Mouse (Mus musculus): Measurements from ENCODE around the gene Tmem88.

The Tmem88 gene

DNA sequence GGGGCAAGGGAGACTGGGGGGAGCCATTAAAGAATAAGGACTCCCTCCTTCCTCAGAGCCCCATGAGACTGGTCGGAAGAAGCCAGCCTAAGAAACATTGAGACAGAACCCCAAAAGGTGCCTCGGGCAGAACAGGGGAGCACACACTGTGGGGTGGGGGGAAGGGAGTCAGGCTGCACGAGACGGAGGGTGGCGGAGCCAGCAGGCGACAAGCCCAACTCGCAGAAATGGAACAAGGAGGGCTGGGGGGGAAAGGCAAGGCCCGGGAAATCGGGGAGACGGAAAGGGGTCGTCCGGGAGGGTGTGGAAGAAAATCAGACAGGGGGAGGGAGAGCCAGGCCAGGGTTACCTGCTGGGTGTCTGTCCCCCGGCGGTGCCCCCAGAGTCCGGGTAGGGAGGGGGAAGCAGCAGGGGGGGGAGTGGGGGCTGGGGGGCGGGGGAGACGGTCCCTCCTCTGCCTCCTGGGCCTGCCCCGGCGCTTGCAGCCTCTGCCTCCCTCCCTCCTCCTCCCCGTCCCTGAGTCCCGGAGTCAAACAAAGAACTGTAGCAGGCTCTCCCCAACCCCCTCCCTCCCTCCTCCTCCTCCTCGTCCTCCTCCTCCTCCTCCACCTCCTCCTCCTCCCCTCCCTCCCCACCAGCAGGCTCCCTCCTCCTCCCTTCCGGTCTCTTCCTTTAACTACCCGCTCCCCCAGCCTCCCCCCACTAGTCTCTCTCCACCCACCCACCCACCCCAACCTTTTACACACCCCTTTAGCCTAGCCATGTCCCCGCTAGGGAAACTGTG, 17.8 kb upstream of the Tmem88 start:
- peak; percentile 73 to 81 for DNase-seq

DNA sequence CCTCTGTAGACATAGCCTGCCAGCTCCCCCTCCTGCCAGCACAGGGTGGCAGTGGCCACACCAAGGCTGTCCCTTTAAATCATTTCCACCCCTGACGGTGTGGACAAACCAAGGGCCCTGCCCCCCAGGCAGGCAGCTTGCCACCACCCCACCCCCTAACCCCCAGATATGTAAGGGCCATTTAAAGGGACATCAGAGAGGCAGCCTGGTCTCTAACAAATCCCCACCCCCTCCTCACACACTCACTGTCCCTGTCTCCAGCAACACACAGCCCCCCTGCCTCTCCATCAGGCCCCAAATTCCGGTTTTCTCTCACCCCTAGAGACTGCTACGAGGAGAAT, 17.3 kb upstream of the Tmem88 start:
- peak; percentile 85 to 92 for DNase-seq

DNA sequence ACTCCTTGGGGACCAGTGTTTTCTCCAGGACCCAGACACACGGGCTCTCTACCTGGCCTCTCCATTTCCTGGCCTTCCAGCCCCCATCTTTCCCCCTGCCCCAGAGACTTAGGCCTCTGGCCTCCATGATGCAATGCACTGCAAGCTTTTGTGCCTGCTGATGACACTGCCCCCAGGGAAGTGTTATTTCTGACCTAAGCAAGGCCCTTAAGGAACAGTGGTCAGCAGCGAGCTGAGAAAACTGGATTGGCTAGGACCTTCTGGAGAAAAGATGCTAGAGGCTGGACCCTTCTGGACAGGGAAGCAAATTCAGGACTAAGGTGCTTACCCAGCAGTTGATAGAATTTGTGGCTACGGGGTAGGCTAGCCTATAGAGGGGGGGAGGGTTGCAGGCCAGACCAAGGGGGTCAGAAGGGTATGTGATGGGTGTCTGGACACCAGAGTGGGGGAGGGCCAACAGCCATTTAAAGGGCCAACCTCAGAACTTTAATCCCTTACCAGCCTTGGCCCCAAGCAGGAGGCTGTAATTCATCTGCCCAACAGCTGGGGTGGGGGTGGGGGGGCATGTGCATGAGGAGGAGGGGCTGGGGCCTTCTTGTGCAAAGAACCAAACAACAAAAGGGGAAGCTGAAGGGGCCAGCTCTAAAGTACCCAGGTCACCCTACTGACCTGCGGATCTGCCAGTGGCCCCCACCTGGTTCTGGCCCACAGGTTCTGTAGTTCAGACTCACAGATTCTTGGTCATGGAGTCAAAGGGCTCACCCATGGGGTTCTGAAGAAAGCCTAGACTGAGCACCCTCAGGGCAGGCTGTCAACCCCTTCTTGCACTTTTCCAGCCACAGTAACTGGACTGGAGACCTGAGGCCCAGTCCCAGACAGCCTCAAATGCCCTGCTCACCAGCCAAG, 16.6 kb upstream of the Tmem88 start:
- DNase-seq, result peak; percentile 24 to 35

DNA sequence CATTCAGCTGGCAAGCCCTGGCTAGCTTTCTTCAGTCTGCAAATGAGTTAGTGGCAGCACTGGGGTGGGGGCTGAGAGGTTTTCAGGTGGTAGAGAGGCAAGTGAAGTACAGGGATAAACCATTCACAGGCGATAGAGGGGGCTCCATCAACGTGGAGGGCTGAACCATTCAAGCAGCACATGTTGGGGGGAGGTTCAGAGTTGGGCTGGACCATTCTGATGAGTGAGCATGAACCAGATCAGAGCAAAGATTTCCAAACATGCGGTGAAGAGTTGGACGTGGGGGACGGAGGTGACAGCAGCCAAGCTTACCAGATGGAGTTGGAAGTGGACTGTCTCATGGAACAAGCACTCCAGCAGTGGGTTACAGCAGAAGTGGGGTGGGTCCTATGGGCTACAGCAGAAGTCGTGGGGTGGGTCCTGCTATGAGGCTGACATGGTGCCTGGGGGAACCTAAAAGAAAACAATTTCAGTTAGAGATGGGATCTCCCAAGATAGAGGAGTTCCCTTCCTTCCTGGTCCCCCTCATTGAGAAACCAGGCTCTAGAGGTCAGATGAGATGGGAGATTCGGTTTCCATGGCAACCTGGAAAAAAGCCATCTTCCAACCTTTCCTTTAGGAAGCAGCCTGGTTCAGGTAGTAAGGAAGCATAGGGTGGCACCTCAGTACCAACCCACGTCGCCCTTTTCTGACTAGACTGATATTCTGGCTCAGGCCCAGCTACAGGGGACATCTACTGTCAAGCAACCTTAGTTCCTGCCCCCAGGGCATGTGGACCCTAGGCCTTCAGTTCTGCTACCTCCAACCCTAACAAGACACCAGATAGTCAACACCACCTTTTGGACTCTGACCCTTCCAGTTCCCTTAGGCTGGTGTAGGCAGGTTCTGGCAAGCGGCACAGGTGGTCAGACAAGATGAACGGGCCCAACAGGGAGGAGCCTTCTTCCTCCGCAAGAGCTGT, 15.5 kb upstream of the Tmem88 start, which contains the start of gene Kdm6b:
Gene Kdm6b, minus strand, starts transcription at position 455 of the 961 bp plus-strand sequence.
- DNase-seq, result peak; percentile 67 to 79

DNA sequence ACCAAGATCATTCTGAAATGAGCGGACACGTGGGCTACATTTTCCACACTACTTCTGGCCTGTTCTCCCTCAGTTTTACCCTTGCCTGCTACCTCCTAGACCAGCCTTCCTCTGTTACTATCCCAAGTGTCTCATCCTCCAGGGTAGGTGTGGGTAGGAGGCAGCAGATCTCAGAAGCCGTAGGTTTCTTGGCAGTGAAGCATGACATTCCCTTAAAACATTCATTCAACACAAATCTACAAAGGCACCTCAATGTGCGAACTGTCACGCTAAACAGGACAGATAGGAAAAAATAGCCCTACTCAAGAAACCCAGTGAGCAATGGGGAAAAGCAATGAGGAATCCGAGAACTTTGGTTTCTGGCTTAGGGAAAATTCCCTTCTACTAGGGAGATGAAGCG, 14.5 kb upstream of the Tmem88 start:
- no peak for DNase-seq

DNA sequence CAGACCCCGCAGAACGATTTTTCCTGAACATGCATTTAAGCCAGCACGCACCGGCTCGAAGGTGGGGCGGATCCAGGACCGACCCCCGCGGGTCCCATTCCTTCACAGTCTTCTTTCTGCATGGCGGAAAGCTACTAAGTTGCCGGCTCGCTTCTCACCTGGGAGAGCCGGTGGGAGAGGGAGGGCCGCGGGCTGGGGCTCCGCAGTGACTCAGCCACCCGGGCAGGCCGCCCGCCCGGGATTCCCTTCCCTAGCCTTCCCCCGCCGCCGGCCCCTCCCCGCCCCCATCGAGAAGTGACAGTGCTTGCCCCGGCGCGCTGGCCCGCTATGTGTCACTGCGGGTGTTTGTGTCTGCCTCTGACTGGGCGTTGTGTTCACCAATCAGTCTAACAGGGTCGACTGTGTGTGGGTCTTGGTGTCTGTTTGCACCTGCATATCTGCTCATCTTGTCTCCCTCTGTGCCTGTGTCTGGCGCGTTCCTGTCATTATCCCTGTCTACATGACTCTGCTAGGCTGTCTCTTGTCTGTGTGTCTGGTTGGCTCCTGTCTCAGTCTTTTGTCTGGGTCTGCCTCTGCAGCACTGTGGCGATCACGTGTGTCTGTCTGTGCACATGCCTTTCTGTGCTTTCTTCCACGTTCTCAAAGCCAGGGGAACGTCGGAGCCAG, 13.6 kb upstream of the Tmem88 start:
- peak in 1 of 2 experiments; percentile 84 for DNase-seq

DNA sequence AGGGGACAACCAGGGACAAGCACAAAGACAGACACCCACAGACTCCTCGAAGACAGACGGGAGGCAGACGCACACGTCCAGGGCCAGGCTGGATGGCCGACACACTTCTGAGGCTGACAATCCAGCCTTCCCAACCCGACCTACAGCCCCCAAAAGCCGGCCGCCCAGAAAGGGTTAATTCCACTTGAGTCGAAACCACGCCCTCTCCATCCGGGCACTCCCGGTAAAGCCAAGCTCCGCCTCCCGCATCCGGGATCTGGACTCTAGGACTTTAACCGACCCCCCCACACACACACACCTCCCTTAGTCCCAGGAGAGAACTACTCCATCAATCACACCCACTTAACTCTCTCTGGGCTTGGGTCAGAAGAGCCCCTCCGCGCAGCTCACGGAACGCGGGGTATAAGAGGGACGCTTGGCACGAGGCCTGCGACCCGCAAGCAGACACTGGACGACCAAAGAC, 13.1 kb upstream of the Tmem88 start:
- DNase-seq, result peak; percentile 95 to 97

DNA sequence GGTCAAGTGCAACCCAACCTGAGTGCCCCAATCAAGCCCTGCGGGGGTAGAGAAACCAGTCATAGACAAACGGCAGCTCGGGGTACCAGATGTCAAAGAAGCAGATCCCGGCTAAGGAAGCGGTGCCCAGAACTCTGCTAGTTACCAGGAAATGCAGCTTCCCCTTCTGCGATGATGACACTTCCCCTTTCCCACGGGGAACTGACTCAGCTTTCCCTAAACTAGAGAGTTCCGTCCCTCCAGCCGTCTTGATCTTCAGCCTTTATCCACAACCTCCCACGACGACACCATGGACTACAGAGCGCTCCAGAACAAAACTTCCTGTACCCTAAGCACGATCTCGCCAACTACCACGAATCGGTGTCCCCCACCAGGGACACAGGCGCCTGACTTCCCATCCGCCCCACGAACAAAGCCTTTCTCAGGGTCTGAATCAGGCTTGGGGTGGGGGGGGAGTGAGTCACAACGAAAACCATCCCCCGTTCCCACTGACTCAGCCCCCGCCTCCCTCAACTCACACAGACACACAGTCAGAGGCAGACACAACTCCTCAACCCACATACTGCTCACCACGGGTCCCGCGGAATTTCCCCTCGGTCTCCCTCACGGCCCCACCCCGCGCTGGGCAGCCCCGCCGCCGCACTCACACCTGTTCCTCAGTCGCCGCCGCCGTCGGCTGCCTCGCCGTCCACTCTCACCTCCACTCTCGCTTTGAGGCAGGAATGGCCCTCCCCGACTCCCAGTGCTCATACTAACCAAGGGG, 12.5 kb upstream of the Tmem88 start:
- peak in 1 of 2 experiments; percentile 73 for DNase-seq

DNA sequence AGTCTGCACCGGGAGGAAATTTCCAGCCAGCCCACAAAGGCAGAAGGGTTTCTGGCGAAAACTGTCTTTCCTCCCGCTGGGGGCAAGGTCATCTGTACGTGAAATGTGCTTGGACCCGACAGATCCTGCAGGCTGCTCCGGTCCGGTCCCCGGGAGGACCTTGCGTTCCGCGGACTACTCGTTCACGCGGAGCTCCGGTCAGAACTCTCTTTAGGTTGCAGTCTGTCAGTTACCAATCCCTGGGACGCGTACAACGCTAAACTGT, 11.9 kb upstream of the Tmem88 start:
- no peak for DNase-seq

DNA sequence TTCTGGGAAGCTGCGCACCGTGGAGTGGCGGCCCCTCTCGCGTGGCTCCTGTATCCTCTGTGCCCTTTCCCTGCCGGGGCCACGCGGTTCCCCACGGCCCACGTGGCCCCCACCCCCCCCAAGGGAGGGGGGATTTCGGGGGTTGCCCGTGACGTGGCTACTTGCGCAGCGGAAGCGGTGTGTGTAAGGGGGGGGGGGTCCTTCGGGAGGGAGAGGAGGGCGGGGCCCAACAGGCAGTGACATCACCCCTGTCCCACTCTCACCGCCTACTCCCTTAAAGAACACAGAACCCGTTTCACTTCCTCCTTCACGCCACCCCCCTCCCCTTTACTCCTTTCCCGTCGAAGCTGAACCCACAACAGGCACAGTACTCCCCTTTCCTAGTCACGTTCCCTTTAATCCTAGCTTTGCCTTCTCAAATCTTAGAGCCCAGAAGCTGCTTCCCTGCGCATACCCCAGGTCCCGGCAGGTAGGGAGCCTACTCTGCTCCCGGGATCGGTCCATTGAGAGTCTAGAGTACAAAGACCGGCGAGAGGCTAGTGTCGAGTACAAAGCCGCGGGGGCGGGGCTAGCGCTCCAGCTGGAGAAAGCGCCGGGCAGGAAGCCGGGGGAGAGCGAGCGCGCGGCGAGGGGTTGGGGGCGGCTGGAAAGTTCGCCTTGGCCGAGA, 11.5 kb upstream of the Tmem88 start:
- peak; percentile 80 to 88 for DNase-seq

DNA sequence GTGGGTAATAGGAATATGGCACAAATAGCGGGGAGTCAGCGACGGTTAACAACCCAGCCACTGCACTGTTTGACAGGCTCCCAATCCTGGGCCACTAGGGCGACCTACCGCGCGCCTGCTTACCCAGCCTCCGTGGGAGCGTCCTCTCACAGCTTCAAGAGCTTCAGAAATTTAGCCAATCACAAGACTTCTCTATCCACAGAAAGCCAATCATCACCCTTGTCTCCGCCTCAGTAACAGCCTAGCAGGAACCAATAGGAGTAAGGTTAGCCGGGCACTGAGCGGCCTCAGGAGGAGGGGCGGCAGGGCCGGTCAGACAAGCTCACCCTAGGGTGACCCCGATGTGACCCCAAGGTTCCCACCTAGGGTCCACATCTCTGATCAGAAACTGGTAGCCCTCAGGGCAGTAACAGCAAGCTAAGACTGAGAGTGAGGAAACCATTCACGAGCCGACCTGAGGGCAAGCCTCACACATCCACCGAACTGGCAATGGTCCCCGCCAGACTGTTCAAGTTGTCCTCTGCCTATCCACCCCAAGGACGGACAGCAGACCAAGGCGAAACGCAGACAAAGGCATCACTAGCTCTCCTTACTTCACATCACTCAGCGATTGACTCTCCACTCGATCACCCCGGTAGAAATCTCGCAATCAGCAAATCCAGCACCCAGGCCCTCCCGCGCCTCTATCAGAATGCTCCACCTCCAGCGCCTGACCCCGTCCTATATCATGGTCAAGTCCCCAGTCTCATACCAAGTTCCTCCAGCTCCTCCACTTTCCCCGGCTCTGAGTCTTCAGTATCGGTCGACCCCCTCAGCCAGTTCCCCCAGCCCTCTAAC, 10.7 kb upstream of the Tmem88 start:
- peak; percentile 86 for DNase-seq

DNA sequence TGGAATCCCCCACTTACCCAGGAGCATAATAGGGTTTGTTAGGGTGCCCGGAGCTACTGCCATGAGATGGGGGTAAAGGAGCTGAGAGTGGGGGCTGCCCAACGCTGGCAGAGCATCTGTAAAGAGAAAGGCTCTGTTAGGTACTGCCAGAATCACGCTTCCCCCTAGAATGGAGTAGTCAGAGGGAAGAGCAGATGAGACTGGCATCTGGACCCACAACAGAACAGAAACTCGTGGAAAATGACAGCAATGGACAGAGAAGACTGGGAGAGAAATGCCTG, 9.6 kb upstream of the Tmem88 start:
- no peak for DNase-seq

DNA sequence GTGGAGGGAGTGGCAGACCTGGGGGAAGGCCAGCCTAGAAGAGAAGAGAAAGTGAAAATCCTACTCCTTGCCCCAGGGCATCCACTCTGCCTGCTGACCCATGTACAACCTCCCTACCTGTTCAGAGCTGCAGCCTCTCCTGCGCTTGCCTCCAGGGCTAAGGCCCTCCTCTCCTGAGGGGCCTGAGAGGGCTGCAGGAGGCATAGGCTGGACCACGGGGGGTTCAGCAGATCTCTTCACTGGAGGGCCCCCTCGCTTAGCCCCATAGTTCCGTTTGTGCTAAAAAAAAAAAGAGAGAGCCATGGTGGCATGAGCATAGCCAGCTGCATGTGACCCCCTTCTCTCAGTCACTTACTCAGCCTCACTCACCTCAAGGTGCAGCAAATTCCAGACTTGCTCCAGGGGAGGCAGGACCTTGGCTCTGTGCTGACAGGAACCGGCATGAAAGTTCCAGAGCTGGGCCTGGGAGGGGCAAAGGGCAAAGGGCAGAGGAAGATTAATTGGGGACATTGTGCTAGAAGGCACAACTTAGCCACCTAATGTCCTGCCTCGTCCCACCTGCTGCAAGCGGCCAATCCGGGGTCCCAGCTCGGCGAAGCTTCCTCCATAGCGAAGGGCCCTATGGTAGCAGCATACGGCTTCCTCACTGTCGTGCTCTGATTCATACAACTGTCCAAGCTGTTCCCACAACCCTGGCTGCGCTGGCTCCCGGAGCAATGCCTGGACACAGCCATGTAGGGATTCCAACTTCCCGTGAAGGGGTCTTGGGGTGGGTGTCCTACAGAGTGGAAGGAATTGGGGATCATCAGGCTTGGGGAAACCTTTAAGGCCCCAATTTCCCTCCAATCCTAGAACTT, 9.1 kb upstream of the Tmem88 start:
- DNase-seq, result no peak

DNA sequence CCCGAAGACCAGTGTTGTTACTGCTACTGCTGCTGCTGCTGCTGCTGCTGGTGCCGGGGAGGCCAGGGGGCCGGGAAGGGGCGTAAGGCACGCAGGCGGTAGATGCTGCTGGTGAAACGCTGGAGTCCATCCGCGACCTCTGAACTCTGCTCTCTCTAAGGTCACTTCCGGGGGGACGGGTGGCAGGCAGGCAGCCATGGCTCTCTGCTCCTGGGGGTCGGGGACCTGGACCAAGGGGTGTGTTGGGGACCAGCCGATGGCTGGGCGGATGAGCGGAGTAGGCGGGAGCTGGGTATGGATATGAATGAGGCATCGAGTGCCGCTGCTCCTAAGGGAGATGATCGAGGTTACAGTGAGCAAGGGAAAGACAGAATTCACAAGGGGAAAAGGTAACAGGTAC, 8.2 kb upstream of the Tmem88 start:
- peak in 1 of 2 experiments; percentile 30 for DNase-seq

DNA sequence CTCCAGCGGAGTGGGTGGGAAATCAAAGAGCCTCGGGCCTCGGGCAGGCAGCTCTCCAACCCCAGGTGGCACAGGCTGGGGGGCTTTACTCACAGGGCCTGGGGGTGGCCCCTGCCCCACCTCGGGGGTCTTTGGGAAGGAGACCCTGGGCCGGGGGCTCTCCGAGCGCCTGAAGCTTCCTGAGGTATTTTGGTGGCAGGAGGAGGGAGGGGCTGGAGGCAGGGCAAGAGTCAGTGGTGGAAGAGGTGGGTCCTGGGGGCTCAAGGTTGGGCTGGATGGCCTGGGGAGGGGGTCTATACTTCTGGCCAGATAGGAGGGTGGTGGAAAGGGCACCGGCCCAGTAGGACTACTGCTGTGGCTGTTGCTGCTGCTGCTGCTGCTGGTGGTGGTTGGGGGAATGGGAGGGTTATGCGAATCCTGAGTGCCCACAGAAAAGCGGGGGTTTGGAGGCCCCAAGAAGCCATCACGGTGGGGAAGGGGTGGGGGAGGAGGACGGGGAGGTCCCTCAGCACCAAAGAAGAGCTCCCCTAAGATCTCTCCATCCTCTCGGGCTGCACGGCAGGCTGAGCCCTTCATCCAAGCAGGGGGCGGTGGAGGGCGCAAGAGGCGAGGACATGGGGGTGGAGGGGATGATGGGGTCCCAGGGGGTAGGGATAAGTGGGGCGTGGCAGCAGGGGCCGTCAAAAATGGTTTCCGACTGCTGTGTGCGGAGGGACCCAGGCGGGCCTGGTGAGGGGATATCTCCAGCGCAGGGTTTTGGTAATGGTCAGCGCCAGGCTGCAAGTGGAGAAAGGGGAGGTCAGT, 7.6 kb upstream of the Tmem88 start:
- DNase-seq, result no peak

DNA sequence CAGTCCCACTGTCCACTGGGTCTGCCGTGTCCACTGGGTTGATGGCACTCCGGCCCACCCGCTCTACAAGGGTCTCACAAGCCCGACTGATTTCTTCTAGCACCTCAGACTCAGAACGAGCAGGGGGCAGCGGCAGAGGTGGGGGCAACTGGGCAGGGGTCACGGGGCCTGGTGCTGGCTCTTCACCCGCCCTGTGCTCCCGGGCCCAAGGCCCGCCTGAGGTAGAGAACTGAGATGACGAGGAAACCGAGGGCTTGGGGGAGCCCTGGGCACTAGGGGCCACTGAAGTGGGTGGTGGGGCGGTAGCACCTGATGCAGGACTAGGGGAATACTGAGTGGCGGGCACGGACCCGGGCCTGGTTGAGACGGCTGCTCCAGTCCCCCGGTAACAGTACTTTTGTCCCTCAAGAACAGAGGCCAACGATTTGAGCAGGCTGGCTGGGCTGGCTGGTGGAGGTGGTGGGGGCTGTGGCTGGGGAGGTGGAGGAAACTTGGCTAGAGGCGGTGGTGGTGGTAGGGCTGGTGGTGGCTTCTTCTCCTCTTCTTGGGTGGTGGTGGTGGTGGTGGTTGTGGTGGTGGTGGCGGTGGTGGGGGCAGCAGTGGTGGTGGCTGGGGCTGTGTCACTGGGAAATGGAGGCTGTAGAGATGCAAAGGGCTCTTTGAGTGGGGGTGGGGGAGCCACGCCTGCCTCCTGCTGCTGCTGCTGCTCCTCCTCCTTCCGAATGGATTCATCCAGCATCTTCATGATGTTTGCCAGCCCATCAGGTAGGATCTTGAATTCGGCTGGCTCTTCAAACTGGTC, 6.8 kb upstream of the Tmem88 start:
- DNase-seq, result peak in 1 of 2 experiments; percentile 17

Data from cerebellum, postnatal 25 days (tissue).